Mouse (Mus musculus) cerebellum, postnatal 10 days (tissue): ENCODE measurements around the gene Ubap2.

Source experiments
- DNase-seq, 2 experiments: peaks; one replicate each; pipeline ENCODE4 v3.0.0; 2021; ENCODE audit warnings: mixed read lengths in 2 of 2

The Ubap2 gene

GRCm38 (mm10) chr4:41259019-41259418 is 15.9 kb downstream of the Ubap2 start:
- no peak for DNase-seq

DNA sequence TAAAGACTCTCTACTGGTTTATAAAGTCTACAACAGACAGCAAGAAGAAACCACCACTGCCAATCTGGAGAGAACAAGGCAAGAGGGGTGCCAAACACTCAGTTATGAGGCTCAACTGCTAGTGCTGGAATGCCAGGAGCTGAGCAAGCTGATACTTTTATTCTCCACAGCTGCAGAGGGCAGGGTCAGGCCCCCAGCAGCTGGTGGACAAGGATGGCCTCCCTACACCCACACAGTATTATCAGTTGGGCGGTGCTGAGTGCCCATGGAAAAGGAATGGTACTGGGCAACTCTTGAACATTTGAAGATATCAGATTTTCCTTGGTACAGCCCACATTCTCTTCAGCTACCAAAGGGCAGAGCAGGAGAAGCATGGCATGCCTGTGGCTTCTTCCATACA is 17.2 kb downstream of the Ubap2 start:
- no peak for DNase-seq

- DNase-seq = no peak
These were observed 19.3 kb downstream of the Ubap2 start for GRCm38 (mm10) chr4:41255564-41256210.

DNA sequence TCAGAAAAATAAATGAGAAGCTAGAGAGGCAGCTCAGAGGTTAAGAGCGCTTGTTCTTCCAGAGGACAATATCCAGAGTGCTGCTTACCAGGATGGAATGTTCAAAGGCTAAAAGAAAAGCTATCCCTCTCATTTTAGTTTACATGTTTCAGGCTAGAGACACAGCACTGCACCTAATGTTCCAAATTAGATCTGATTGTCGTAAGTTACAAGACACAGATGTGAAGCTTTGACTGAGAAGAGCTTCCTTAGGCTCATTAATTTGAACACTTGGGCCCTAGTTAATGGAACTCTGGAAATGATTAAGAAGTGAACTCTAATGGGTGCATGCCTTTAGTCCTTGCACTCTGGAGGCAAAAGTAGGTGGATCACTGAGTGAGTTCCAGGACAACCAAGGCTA is 21.2 kb downstream of the Ubap2 start:
- no peak for DNase-seq

- no peak for DNase-seq
These were observed 29.5 kb downstream of the Ubap2 start for GRCm38 (mm10) chr4:41245408-41245807.

GRCm38 (mm10) chr4:41240916-41241315 is 34.0 kb downstream of the Ubap2 start:
- DNase-seq = no peak

DNA sequence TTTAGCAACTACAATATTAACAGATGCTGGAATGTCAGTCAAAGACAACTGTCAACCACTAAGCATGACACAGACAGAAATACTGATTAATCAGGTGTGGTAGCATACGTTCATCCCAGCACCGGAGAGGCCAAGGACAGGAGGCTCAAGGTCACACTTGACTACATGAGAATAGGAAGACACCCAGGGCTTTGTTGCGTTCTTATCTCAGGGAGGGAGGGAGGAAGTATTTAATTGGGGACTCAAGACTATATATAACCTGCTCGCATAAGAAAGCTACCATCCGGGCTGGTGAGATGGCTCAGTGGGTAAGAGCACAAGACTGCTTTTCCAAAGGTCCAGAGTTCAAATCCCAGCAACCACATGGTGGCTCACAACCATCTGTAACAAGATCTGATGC is 39.3 kb downstream of the Ubap2 start:
- no peak for DNase-seq

- peak; percentile 69 to 70 for DNase-seq
These were observed 48.6 kb downstream of the Ubap2 start for GRCm38 (mm10) chr4:41226351-41226750.

- peak in 1 of 2 experiments; percentile 31 for DNase-seq
These were observed 49.5 kb downstream of the Ubap2 start for GRCm38 (mm10) chr4:41225412-41225811.

GRCm38 (mm10) chr4:41208050-41208449 is 66.9 kb downstream of the Ubap2 start:
- DNase-seq = no peak

DNA sequence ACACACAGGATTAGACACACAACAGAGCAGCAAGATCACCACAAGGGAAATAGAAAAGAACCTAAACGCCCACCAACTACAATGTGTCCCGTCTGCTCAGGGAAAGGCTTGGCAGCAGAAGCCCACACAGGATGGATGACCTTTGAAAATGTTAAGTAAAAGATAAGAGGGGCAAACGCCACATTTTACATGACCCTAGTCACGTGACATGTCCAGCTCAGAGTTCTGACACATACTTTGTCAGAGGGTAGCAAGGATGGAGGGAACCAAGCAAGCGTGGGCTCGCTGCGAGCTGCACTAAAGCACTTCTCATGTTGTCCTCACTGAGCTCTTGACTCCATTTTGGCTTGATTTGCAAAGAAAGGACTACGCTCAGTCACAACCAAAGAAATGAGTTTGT is 69.2 kb downstream of the Ubap2 start:
- no peak for DNase-seq

DNA sequence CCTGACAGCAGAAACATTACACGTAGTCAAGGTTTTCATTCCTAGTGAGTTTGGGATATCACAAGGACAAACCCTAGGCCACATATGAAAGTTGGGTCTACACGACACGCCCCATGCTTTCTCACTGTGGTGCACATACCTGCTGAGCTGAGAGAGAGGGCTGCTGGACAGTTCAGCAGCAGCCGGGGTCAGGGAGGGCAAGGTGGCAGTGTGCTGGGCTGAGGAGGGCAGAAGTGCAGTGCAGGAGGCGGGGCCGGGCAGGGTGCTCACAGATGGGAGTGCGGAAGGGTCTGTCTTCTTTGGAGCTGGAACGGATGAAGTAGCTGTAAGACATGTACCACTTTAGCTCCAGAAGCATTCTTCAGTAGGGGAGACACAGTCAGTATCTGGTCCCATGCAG is 72.8 kb downstream of the Ubap2 start:
- DNase-seq = no peak

- DNase-seq = peak; percentile 45 to 47
These were observed 77.9 kb downstream of the Ubap2 start for GRCm38 (mm10) chr4:41196861-41197610.

DNA sequence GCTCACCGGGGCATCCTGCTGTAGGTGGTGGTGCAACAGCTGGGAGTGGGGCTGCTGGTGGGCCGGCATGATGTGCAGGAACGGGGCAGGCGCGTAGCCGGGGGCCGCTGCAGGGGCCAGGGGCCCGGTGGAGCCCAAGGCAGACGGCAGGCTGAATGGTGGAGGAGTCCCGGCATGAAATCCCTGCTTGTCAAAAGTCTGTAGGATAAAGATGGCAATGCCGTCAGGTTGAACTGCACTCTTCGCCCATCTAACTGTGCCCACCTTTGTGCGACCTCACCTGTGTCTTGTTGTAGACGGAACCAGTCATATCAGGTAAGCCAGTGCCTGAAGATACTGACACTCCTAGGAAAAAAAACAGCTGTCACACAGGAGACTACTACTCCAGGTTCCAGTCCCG is 79.6 kb downstream of the Ubap2 start:
- DNase-seq = no peak

GRCm38 (mm10) chr4:41192544-41193512 is 82.1 kb downstream of the Ubap2 start:
- no peak for DNase-seq

GRCm38 (mm10) chr4:41189809-41190208 is 85.1 kb downstream of the Ubap2 start:
- no peak for DNase-seq

- DNase-seq = no peak
These were observed 94.9 kb downstream of the Ubap2 start for GRCm38 (mm10) chr4:41179825-41180725.

GRCm38 (mm10) chr4:41174631-41175030 is 100.3 kb downstream of the Ubap2 start:
- DNase-seq = no peak

DNA sequence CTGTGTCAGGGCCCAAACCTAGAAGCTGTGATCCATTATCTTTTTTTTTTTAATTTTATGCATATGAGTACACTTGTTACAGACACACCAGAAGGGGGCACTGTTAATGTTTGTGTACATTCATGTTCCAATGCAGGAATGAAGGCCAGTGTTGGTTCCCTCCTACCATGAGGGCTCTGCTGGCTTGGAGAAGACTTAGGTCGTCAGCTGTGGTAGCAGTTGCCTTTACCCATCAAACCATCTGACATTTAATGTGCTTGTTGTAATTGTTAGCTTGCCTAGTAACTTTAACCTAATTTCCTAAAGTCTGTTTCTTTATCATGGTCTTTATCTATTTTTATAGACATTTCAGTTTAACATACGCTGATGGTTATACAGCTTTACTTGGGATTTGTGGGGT is 104.0 kb downstream of the Ubap2 start:
- no peak for DNase-seq

DNA sequence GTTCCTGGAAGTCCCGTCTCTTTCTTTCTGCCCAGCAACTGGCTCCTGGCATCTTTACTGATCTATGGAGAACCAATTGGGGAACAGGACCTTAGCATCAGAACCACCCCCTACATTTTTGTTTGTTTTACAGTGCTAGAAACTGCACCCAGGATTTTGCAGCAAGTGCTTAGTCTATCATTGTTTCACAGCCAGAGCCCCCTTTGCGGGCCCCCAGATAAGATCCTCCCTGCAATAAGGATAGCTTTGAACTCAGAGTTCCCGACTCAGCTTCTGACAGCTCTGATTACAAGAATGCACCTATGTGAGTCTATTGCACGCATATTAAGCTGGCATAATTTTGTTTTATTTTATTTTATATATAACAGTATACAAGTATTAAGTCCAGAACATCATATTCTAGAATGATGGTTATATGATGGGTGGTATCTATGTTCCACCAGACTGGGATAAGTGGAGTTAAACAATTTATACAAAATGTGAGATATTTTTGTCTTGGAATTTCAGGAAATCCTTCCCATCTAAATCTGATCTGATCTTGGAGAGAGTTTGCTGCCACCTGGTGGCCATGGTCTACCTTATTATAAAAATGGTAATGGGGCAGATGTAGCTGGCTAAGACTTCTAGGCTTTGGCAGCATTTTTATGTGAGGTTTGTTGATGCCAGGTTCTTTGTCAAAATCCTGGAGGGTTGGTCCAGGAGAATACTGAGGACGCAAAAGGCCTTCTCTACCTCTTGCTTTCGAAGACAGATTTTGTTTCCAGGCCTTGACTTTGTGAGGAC is 109.1 kb downstream of the Ubap2 start:
- peak; percentile 96 to 97 for DNase-seq

DNA sequence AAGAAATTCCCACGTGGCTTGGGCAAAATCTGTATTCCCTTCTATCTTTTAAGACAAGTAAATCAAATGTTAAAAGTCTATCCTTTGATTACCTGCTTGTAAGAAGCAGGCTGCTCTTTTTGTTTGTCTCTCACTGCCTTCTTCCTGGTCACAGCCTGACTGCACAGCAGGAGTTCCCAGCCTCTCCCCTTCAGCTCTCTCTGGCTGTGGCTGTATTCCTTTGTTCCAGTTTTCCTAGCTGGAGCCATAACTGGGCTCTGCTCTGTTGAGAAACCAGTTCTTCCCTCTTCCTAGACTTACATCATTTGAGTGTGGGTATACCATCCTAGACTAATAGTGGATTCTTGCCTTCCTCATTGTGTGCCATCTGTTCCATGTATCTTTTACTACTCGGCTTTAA is 110.0 kb downstream of the Ubap2 start:
- peak; percentile 66 to 67 for DNase-seq
